Mouse (Mus musculus) intestine, postnatal 0 days (tissue): Measurements from ENCODE around the gene 2010111I01Rik. TPM values are rescaled to one million over a fixed set of nuclear protein-coding genes. Genes with fewer than 3 reads are reported as not detected.
"Not testable (repeated sequence)": the region's sequence is repeated elsewhere in the genome, so short reads cannot be mapped to it uniquely, and the experiment has no call there.

ENCODE experiments used
- ATAC-seq: fragments of 200-750 bp; cut with Nextera tagmentation; 2 replicates; pipeline ENCODE4 v1.8.0; 2017; ENCODE audit warnings: mild to moderate bottlenecking, moderate TSS enrichment, moderate library complexity
- H3K27ac ChIP-seq: fragments of 300-500 bp; sonication (generic); 2 replicates; pipeline ENCODE4 v1.5.1; 2014; ENCODE audit warnings: mild to moderate bottlenecking, low read depth, low read length, moderate library complexity
- H3K27me3 ChIP-seq: fragments of 300-500 bp; sonication (generic); replicated peaks from 2 replicates; pipeline ENCODE4 v1.6.1; 2014; ENCODE audit warnings: low read length, mixed read lengths; ENCODE audit not compliant: control insufficient read depth, insufficient read depth
- H3K36me3 ChIP-seq: fragments of 300-500 bp; sonication (generic); 2 replicates; pipeline ENCODE4 v1.6.1; 2014; ENCODE audit warnings: mild to moderate bottlenecking, moderate library complexity; ENCODE audit not compliant: control insufficient read depth, insufficient read depth
- H3K4me1 ChIP-seq: fragments of 300-500 bp; sonication (generic); replicated peaks from 2 replicates; pipeline ENCODE4 v1.6.1; 2014; ENCODE audit warnings: antibody characterized with exemption, low read length, mixed read lengths; ENCODE audit not compliant: control insufficient read depth, insufficient read depth
- H3K4me2 ChIP-seq: fragments of 300-500 bp; sonication (generic); replicated peaks from 2 replicates; pipeline ENCODE4 v1.6.1; 2014; ENCODE audit warnings: low read depth, mild to moderate bottlenecking, moderate library complexity
- H3K4me3 ChIP-seq: fragments of 300-500 bp; sonication (generic); 2 replicates; pipeline ENCODE4 v1.5.1; 2014; ENCODE audit warnings: low read depth, low read length
- H3K9ac ChIP-seq: fragments of 300-500 bp; sonication (generic); 2 replicates; pipeline ENCODE4 v1.6.1; 2014; ENCODE audit warnings: mild to moderate bottlenecking, low read depth, low read length
- H3K9me3 ChIP-seq: fragments of 300-500 bp; sonication (generic); 2 replicates; pipeline ENCODE4 v1.6.1; 2016; ENCODE audit warnings: mixed run types; ENCODE audit not compliant: control insufficient read depth
- CTCF ChIP-seq: sonication (generic); IDR thresholded peaks from 2 replicates; pipeline ENCODE4 v1.5.1; 2016; ENCODE audit warnings: low read depth, mild to moderate bottlenecking, control low read depth, antibody characterized with exemption, moderate library complexity
- WGBS: fragments of 180-500 bp; shearing (Covaris S2); extraction: QIAGEN DNeasy Blood & Tissue Kit; methylation state at CpG from one replicate; pipeline ENCODE4 v1.1.7; 2014; 5-methylcytosine and 5-hydroxymethylcytosine counted together
- polyA plus RNA-seq: library from polyadenylated mRNA; unstranded; fragments of >200 nt; fragmentation: Nextera tagmentation; extraction: Ambion mirVana; gene quantifications from 2 replicates; pipeline ENCODE4 v1.2.1, GENCODE M21; 2015

Gene 2010111I01Rik
- polyA plus RNA-seq, 1 experiment from 2014 or later = 72.7 TPM

DNA sequence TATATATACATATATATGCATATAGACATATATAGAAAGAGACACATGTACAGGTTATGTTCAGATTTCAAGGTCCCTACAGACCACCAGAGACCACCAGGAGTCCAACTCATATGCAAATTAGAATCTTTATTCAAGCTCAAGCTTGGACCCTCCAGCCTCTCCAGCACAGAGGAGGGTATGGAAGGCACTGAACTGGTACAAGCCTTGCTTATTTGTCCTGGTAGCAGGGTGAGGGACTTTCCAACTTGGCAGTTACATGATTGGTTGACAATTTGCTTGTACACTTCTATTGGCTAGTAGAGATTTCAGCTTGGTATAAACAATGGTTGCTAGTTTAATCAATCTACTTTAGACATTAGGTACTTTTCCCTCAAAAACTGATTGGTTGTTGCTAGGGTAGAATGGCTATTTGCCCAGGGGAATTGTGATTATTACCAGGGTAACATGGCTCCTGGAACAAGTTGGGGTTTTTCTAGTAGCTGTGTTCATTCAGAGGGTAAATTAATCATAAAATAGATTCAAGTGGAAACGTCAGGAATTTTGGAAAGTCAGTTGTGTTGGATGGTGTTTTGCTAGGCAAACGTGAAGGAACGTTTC, 25.3 kb downstream of the 2010111I01Rik start:
- WGBS = 68% methylated on average over 3 of the region's 3 CpGs
- H3K27ac ChIP-seq = no peak overlapping the region

GRCm38 (mm10) chr13:62993543-62994477, 29.1 kb downstream of the 2010111I01Rik start:
- TF ChIP-seq CTCF = no peak
- Histone ChIP-seq H3K9me3 (no peaks in the 10 kb centered on the region), H3K27ac (no peak overlapping the region), H3K4me2 (no peak overlapping the region), H3K36me3 (no peaks in the 10 kb centered on the region), H3K27me3 (no peaks in the 10 kb centered on the region), H3K4me1 (no peaks in the 10 kb centered on the region), H3K4me3 (no peak overlapping the region), H3K9ac (no peak overlapping the region)
- ATAC-seq = peak; percentile 76
- 53% methylated on average over 5 of the region's 5 CpGs for WGBS

More for the DNA sequence above, 25.3 kb downstream of the 2010111I01Rik start:
- H3K9me3 ChIP-seq = no peaks in the 10 kb centered on the region
- H3K4me1 ChIP-seq = no peaks in the 10 kb centered on the region
- no peak overlapping the region for H3K9ac ChIP-seq
- no peak overlapping the region for H3K4me3 ChIP-seq
- ATAC-seq = no peak
- H3K27me3 ChIP-seq = no peaks in the 10 kb centered on the region
- no peak overlapping the region for H3K4me2 ChIP-seq
- no peak for TF ChIP-seq CTCF
- no peaks in the 10 kb centered on the region for H3K36me3 ChIP-seq

GRCm38 (mm10) chr13:62996767-62997166, 32.1 kb downstream of the 2010111I01Rik start:
- no peak for TF ChIP-seq CTCF
- no peak for ATAC-seq
- WGBS = 96% methylated on average over 2 of the region's 2 CpGs
- Histone ChIP-seq H3K4me3 (no peak overlapping the region), H3K4me1 (no peaks in the 10 kb centered on the region), H3K27me3 (no peaks in the 10 kb centered on the region), H3K36me3 (no peaks in the 10 kb centered on the region), H3K4me2 (no peak overlapping the region), H3K27ac (no peak overlapping the region), H3K9me3 (no peaks in the 10 kb centered on the region), H3K9ac (no peak overlapping the region)

- H3K36me3 ChIP-seq, H3K4me1 ChIP-seq, H3K9me3 ChIP-seq, H3K9ac ChIP-seq, H3K4me3 ChIP-seq, ATAC-seq, H3K27me3 ChIP-seq, H3K4me2 ChIP-seq, H3K27ac ChIP-seq: not testable (repeated sequence)
- 86% methylated on average over 3 of the region's 3 CpGs for WGBS
Measured at GRCm38 (mm10) chr13:63007491-63007890, 42.8 kb downstream of the 2010111I01Rik start.

- H3K4me2 ChIP-seq = no peak overlapping the region
- WGBS = 88% methylated on average over 2 of the region's 2 CpGs
Measured at GRCm38 (mm10) chr13:63010345-63011090, 45.8 kb downstream of the 2010111I01Rik start.

DNA sequence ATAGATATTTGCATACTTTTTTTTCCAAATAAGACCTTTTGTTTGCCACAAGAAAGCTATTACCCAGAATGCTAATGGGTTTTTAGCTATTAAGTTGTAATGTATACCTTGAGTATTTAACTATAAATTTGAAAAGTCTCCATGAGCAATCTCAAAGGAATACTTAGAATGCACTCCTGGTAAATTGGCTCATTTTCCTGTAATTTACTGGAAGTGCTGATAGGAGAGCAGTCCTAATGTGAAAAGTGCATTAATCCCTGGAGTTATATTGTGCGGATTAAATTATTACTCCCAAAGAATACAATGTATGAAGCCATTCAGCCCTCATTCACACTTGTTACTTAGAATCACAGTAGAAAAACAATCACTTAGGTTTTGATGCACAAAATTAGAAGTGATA, 49.7 kb downstream of the 2010111I01Rik start:
- Histone ChIP-seq H3K4me1 (no peaks in the 10 kb centered on the region), H3K27ac (no peak overlapping the region), H3K4me2 (no peak overlapping the region), H3K9me3 (no peaks in the 10 kb centered on the region), H3K9ac (no peak overlapping the region), H3K4me3 (no peak overlapping the region), H3K36me3 (no peaks in the 10 kb centered on the region), H3K27me3 (no peaks in the 10 kb centered on the region)
- no peak for TF ChIP-seq CTCF
- 92% methylated on average over 1 of the region's 1 CpGs for WGBS
- ATAC-seq = no peak

More at GRCm38 (mm10) chr13:63010345-63011090, 45.8 kb downstream of the 2010111I01Rik start:
- no peak overlapping the region for H3K9ac ChIP-seq
- no peak overlapping the region for H3K27ac ChIP-seq
- H3K36me3 ChIP-seq = no peaks in the 10 kb centered on the region
- no peaks in the 10 kb centered on the region for H3K9me3 ChIP-seq
- no peak overlapping the region for H3K4me3 ChIP-seq
- TF ChIP-seq CTCF = no peak
- no peak for ATAC-seq
- H3K4me1 ChIP-seq = no peaks in the 10 kb centered on the region
- no peaks in the 10 kb centered on the region for H3K27me3 ChIP-seq
